Mouse (Mus musculus): ENCODE measurements around the gene Mrpl47. TPM values are rescaled to one million over a fixed set of nuclear protein-coding genes. Genes with fewer than 3 reads are reported as not detected.

Mrpl47 gene
- 11.4 and 11.6 TPM in 2 replicates for polyA plus RNA-seq (2012; rRNA removed)

DNA sequence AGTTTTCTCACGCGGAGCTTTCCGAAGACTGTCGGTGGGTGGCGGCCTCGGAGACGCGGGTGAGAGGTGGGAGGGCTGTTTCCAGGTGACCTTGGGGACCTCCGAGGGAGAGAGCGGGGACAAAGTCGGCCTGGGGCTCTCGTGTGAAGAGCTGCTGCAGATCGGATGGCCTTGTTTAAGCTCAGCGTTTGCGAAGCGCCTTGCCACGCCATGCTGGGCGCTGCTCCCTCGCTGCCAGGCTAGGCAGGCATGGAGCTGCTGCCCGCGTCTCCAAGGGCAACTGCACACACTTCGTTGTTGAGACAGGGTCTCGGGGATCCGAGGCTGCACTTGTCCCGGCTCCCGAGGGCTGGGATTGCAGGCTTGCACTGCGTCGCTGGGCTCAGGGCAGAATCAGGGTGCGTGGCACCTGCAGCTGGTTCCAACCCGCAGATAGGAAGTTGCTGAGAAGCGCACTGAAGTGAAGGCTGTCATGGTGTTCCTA, at the start of gene Mrpl47:
Mrpl47 (minus strand) TSS at position 434 of the 484 bp plus-strand sequence.

GRCm38 (mm10) chr3:32736244-32737171, 897 bp downstream of the Mrpl47 start, which contains the start of gene Ndufb5:
Gene Ndufb5 (plus strand): TSS chr3:32736990.

DNA sequence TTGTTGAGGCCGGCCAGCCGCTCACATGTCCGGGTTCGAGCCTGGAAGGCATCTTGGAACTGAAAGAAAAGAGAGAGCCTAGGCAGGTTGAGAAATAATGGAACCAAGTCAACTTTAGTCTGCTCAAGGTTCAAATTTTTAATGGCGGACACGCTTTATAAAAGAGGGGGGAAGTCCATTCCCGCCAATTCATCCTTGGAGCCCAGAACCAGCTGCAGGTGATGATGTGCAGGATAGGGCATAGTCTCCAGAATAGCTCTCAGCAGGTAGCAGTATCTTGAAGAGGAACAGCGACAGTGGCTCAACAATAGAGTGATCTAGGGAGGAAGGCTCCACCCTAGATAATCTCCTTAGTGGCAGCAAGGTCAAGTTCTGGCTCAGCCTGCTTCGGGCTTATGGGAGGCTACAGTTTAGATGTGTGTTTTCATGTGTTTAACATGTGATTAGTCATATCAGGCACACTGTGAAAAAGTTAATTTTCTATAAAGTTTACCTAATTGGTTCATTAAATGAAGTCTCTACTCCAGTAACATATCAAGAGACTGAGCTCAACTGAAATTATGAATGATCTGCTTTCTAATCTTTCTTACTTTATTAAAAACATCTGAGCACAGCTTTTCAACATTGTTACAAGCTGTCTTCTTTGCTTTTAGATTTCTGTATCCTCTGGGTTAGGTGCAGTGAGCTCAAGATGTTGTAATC, 31.6 kb downstream of the Mrpl47 start, which contains the start of gene Actl6a:
Actl6a (plus strand) TSS at position 652 of the 702 bp plus-strand sequence.

Other genes with a start within 250 kb of the Mrpl47 start
- not detected in 2 replicates for gene Kcnmb3, start 245.4 kb downstream of the Mrpl47 start, polyA plus RNA-seq (2012; rRNA removed)
- 19.8 and 20.1 TPM in 2 replicates for gene Zfp639, start 227.3 kb downstream of the Mrpl47 start, polyA plus RNA-seq (2012; rRNA removed)
- 8.9 and 10.5 TPM in 2 replicates for gene Mfn1, start 208.1 kb downstream of the Mrpl47 start, polyA plus RNA-seq (2012; rRNA removed)
- 3.7 and 4.2 TPM in 2 replicates for gene Gnb4, start 121.0 kb downstream of the Mrpl47 start, polyA plus RNA-seq (2012; rRNA removed)
- 36.1 and 36.5 TPM in 2 replicates for gene Actl6a, start 31.3 kb downstream of the Mrpl47 start, polyA plus RNA-seq (2012; rRNA removed)
- gene Ndufb5, start 615 bp downstream of the Mrpl47 start, polyA plus RNA-seq (2012; rRNA removed) = 92.3 and 105 TPM in 2 replicates
- gene Usp13, start 79.9 kb upstream of the Mrpl47 start, polyA plus RNA-seq (2012; rRNA removed) = 0.07 and 0.32 TPM in 2 replicates